Mouse (Mus musculus): Measurements from ENCODE around the gene Prss30. TPM values are rescaled to one million over a fixed set of nuclear protein-coding genes. Genes with fewer than 3 reads are reported as not detected.

Gene Prss30
- polyA plus RNA-seq (2015; fragmentation: Nextera tagmentation; extraction: Ambion mirVana), result not detected in 2 replicates

DNA sequence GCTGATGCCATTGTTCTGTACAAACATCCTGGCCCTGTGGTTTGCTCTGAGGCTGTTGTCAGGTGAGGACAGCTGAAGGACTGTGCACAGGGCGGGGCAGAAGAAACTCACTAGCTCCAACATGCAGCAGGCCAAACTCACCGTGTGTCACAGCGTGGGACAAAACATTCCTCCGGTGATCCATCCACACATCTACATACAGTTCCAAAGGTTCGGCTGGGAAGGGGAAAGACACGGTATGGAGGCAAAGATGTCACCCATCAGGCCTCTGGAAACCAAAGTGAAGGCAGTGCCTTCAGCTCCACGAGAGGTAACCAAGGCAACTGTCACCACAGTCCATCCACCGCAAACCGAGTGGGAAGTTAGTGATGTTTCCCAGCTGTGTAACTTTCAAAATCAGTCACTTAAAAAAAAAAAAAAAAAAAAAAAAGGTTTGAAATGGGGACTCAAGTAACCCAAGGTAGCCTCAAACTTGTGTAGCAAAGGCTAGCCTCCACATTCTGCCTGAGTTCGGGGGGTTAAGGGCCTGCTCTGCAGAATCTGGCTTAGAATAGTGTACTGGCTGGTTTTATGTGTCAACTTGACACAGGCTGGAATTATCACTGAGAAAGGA is at the start of gene Prss30:
Gene Prss30, minus strand, starts transcription at position 270 of the 613 bp plus-strand sequence.
- 76% methylated on average over 10 of the region's 10 CpGs for WGBS
- Histone ChIP-seq H3K4me1 (no peaks in the 10 kb centered on the region), H3K4me2 (no peak within 1 kb of the TSS), H3K36me3 (no peaks in the 10 kb centered on the region), H3K27me3 (no peaks in the 10 kb centered on the region), H3K9ac (no peak within 1 kb of the TSS), H3K9me3 (no peaks in the 10 kb centered on the region), H3K27ac (no peak within 1 kb of the TSS), H3K4me3 (no peak within 1 kb of the TSS)
- no peak for ATAC-seq (ENCODE audit: insufficient number of reproducible peaks, low FRiP score, low TSS enrichment, low read depth)

- no peak overlapping the region for H3K9ac ChIP-seq
- no peak overlapping the region for H3K27ac ChIP-seq
- H3K4me1 ChIP-seq, result no peaks in the 10 kb centered on the region
- H3K4me3 ChIP-seq, result no peak overlapping the region
- ATAC-seq (ENCODE audit: insufficient number of reproducible peaks, low FRiP score, low TSS enrichment, low read depth), result no peak
- H3K27me3 ChIP-seq, result no peaks in the 10 kb centered on the region
- WGBS, result 71% methylated on average over 7 of the region's 7 CpGs
- no peaks in the 10 kb centered on the region for H3K36me3 ChIP-seq
- no peak overlapping the region for H3K4me2 ChIP-seq
- no peaks in the 10 kb centered on the region for H3K9me3 ChIP-seq
These were observed 49.1 kb upstream of the Prss30 start for GRCm38 (mm10) chr17:24029477-24029876.

GRCm38 (mm10) chr17:24021375-24022199 is 41.2 kb upstream of the Prss30 start:
- H3K36me3 ChIP-seq, result no peaks in the 10 kb centered on the region
- H3K9me3 ChIP-seq, result no peaks in the 10 kb centered on the region
- ATAC-seq (ENCODE audit: insufficient number of reproducible peaks, low FRiP score, low TSS enrichment, low read depth), result peak; percentile 61; the same call in 1 of the 2 replicates
- no peak overlapping the region for H3K4me2 ChIP-seq
- H3K27ac ChIP-seq, result 0 out of 2 replicates have a peak overlapping the region, but pooled peaks have one; percentile 33
- no peaks in the 10 kb centered on the region for H3K27me3 ChIP-seq
- no peak overlapping the region for H3K9ac ChIP-seq
- WGBS, result 61% methylated on average over 5 of the region's 5 CpGs
- H3K4me3 ChIP-seq, result no peak overlapping the region
- peaks cover 7% of the 10 kb centered on the region for H3K4me1 ChIP-seq

DNA sequence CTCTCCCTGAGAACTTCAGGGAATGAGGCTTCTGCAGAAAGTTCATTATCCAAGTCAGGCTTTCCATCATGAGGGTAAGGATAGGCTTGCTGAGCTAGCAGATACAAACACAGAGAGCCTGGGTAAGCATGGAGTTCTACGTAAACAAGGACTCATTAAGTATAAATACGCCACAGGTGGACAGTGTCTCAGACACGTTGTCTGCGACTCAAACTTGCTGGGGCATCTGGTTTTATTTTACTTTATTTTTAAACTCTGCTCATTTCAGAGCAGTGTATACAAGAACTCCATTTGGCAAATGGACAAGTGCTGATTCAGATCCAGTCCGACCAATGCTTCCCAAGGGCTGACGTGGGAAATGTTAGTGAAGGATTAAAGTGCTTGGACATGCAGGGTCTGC is 40.3 kb upstream of the Prss30 start:
- no peaks in the 10 kb centered on the region for H3K9me3 ChIP-seq
- H3K27me3 ChIP-seq, result no peaks in the 10 kb centered on the region
- H3K27ac ChIP-seq, result 0 out of 2 replicates have a peak overlapping the region, but pooled peaks have one; percentile 33
- H3K9ac ChIP-seq, result no peak overlapping the region
- WGBS, result 35% methylated on average over 6 of the region's 6 CpGs
- H3K4me2 ChIP-seq, result no peak overlapping the region
- H3K4me3 ChIP-seq, result no peak overlapping the region
- H3K4me1 ChIP-seq, result peaks cover 7% of the 10 kb centered on the region
- no peaks in the 10 kb centered on the region for H3K36me3 ChIP-seq
- no peak for ATAC-seq (ENCODE audit: insufficient number of reproducible peaks, low FRiP score, low TSS enrichment, low read depth)

GRCm38 (mm10) chr17:24015727-24016126 is 35.4 kb upstream of the Prss30 start:
- 26% methylated on average over 14 of the region's 14 CpGs for WGBS

DNA sequence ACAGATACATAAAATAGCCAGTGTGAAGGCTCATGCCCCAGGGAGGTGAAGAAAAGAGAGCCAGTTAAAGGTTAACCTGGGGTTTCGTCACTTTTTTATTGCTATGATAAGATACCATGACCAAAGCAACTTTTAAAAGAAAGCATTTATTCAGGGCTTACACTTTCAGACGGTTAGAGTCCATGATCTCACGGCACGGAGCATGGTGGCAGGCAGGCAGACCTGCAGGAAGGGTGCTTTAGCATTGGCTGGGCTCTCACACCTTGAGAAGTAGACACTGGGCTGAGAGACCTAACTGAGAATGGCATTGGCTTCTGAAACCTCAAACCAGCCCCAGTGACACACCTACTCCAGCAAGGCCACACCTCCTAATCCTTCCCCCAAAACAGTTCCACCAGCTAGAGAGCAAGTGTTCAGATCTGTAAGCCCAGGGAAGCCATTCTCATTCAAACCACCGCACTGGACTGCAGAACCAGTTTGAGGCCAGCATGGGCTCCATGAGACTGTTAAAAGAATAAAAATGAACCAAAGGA is 34.1 kb upstream of the Prss30 start:
- H3K27me3 ChIP-seq, result no peaks in the 10 kb centered on the region
- no peaks in the 10 kb centered on the region for H3K36me3 ChIP-seq
- ATAC-seq (ENCODE audit: insufficient number of reproducible peaks, low FRiP score, low TSS enrichment, low read depth), result no peak
- WGBS, result 87% methylated on average over 5 of the region's 5 CpGs
- no peak overlapping the region for H3K4me2 ChIP-seq
- H3K4me3 ChIP-seq, result no peak overlapping the region
- no peak overlapping the region for H3K27ac ChIP-seq
- no peaks in the 10 kb centered on the region for H3K4me1 ChIP-seq
- H3K9ac ChIP-seq, result no peak overlapping the region
- H3K9me3 ChIP-seq, result no peaks in the 10 kb centered on the region

More at GRCm38 (mm10) chr17:24015727-24016126, 35.4 kb upstream of the Prss30 start:
- Histone ChIP-seq H3K4me3 (no peak overlapping the region), H3K9me3 (no peaks in the 10 kb centered on the region), H3K27ac (no peak overlapping the region), H3K27me3 (no peaks in the 10 kb centered on the region), H3K9ac (no peak overlapping the region), H3K36me3 (no peaks in the 10 kb centered on the region), H3K4me2 (no peak overlapping the region), H3K4me1 (no peaks in the 10 kb centered on the region)
- ATAC-seq (ENCODE audit: insufficient number of reproducible peaks, low FRiP score, low TSS enrichment, low read depth), result no peak

- Histone ChIP-seq H3K27me3 (no peaks in the 10 kb centered on the region), H3K4me2 (no peak overlapping the region), H3K4me1 (no peaks in the 10 kb centered on the region), H3K27ac (no peak overlapping the region), H3K9me3 (no peaks in the 10 kb centered on the region), H3K4me3 (no peak overlapping the region), H3K9ac (no peak overlapping the region), H3K36me3 (no peaks in the 10 kb centered on the region)
- ATAC-seq (ENCODE audit: insufficient number of reproducible peaks, low FRiP score, low TSS enrichment, low read depth), result no peak
- 78% methylated on average over 2 of the region's 2 CpGs for WGBS
These were observed 32.6 kb upstream of the Prss30 start for GRCm38 (mm10) chr17:24012921-24013320.

DNA sequence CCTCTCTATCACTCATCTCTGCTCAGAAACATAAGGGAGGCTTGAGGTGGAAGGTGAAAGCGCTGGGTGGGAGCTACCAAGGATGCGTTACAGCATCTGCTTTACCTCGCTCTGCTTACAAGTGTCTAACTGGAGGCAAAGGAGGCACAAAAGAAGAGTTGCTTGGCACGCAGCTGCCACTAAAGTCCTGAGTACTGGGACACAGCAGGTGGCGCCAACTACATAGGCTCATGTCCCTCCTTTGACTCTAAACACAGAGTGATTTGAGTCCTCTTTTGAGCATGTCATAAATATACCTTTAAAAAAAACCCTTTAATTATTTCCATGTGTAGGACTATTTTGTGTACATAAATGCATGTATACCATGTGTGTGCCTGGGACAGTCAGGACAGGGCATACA is 29.3 kb upstream of the Prss30 start:
- ATAC-seq (ENCODE audit: insufficient number of reproducible peaks, low FRiP score, low TSS enrichment, low read depth), result no peak
- Histone ChIP-seq H3K9ac (no peak overlapping the region), H3K4me3 (no peak overlapping the region), H3K4me1 (no peaks in the 10 kb centered on the region), H3K36me3 (no peaks in the 10 kb centered on the region), H3K9me3 (no peaks in the 10 kb centered on the region), H3K4me2 (no peak overlapping the region), H3K27me3 (no peaks in the 10 kb centered on the region), H3K27ac (no peak overlapping the region)
- 45% methylated on average over 5 of the region's 5 CpGs for WGBS

DNA sequence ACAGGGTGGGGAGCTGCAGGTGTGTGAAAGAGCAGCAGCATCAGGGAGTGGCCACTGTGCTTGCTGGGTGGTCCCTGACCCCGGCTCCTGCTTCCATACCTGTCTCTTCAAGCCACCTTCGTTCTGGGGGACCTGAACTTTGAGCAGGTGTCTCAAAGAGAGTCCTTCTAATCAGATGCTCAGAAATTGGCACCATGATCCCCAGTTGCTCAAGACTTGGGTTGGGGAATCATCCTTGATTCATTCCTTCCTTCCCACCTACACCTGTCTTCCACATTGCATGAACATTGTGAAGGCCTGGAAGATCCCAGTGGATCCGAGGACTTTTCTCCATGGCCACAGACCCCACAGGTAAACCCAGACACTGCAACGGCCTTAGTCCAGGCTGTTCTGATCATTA is 27.7 kb upstream of the Prss30 start:
- no peak overlapping the region for H3K4me2 ChIP-seq
- no peak for ATAC-seq (ENCODE audit: insufficient number of reproducible peaks, low FRiP score, low TSS enrichment, low read depth)
- H3K4me3 ChIP-seq, result no peak overlapping the region
- no peak overlapping the region for H3K27ac ChIP-seq
- H3K9ac ChIP-seq, result no peak overlapping the region
- no peaks in the 10 kb centered on the region for H3K9me3 ChIP-seq
- whole genome bisulfite sequencing, result 62% methylated on average over 4 of the region's 4 CpGs
- H3K36me3 ChIP-seq, result no peaks in the 10 kb centered on the region
- no peaks in the 10 kb centered on the region for H3K4me1 ChIP-seq
- H3K27me3 ChIP-seq, result no peaks in the 10 kb centered on the region

DNA sequence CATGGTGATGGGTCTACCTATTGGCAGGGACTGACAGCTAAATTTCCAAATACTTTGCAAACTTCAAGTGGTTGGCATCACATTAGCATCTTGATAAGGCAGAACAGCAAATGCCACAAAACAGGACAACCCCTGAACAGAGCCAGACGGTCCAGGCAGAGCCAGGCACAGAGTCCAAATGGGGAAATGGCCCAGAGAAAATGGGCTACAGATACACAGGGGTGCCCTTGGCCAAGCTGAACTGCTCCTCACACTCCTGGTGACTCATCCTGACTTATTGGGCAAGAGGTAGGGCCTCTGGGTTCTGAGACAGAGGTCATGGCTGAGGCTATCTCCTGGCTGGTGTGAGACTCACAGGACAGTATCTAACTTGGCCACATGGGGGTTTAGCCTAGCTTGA is 27.0 kb upstream of the Prss30 start:
- Histone ChIP-seq H3K27me3 (no peaks in the 10 kb centered on the region), H3K27ac (no peak overlapping the region), H3K9me3 (no peaks in the 10 kb centered on the region), H3K4me1 (no peaks in the 10 kb centered on the region), H3K36me3 (no peaks in the 10 kb centered on the region), H3K9ac (no peak overlapping the region), H3K4me3 (no peak overlapping the region), H3K4me2 (no peak overlapping the region)
- no peak for ATAC-seq (ENCODE audit: insufficient number of reproducible peaks, low FRiP score, low TSS enrichment, low read depth)
- WGBS, result 57% methylated on average over 1 of the region's 1 CpGs

GRCm38 (mm10) chr17:24006930-24007329 is 26.6 kb upstream of the Prss30 start:
- no peaks in the 10 kb centered on the region for H3K27me3 ChIP-seq
- no peak for ATAC-seq (ENCODE audit: insufficient number of reproducible peaks, low FRiP score, low TSS enrichment, low read depth)
- 53% methylated on average over 2 of the region's 2 CpGs for WGBS
- no peak overlapping the region for H3K4me2 ChIP-seq
- H3K9me3 ChIP-seq, result no peaks in the 10 kb centered on the region
- no peak overlapping the region for H3K4me3 ChIP-seq
- H3K4me1 ChIP-seq, result no peaks in the 10 kb centered on the region
- H3K36me3 ChIP-seq, result no peaks in the 10 kb centered on the region
- no peak overlapping the region for H3K27ac ChIP-seq
- no peak overlapping the region for H3K9ac ChIP-seq

- WGBS, result 96% methylated on average over 3 of the region's 3 CpGs
These were observed 24.7 kb upstream of the Prss30 start for GRCm38 (mm10) chr17:24005049-24005448.

More at GRCm38 (mm10) chr17:24005049-24005448, 24.7 kb upstream of the Prss30 start:
- H3K36me3 ChIP-seq, result no peaks in the 10 kb centered on the region
- no peak overlapping the region for H3K9ac ChIP-seq
- ATAC-seq (ENCODE audit: insufficient number of reproducible peaks, low FRiP score, low TSS enrichment, low read depth), result no peak
- no peak overlapping the region for H3K27ac ChIP-seq
- H3K27me3 ChIP-seq, result no peaks in the 10 kb centered on the region
- no peaks in the 10 kb centered on the region for H3K4me1 ChIP-seq
- H3K4me2 ChIP-seq, result no peak overlapping the region
- H3K9me3 ChIP-seq, result no peaks in the 10 kb centered on the region
- no peak overlapping the region for H3K4me3 ChIP-seq

Measured in limb, embryonic 15.5 days (tissue).